Mouse (Mus musculus): ENCODE measurements around the gene Rccd1. TPM values are rescaled to one million over a fixed set of nuclear protein-coding genes. Genes with fewer than 3 reads are reported as not detected.

Rccd1 gene
- polyA plus RNA-seq, 1 experiment from 2014 or later: 13.5 TPM

- ATAC-seq (replicated peaks): no peak
- Histone ChIP-seq H3K9ac (replicated peaks) (peak overlapping the region; percentile 65), H3K36me3 (peaks cover 17% of the 10 kb centered on the region), H3K4me3 (peak overlapping the region; percentile 67), H3K4me1 (peaks cover 26% of the 10 kb centered on the region), H3K9me3 (no peaks in the 10 kb centered on the region), H3K27ac (replicated peaks) (peak overlapping the region; percentile 72), H3K4me2 (replicated peaks) (peak overlapping the region; percentile 96), H3K27me3 (no peaks in the 10 kb centered on the region)
- WGBS: 8% methylated on average over 37 of the region's 37 CpGs
Measured at GRCm38 (mm10) chr7:80294764-80295648, 29.2 kb downstream of the Rccd1 start.

- Histone ChIP-seq H3K4me1 (peaks cover 26% of the 10 kb centered on the region), H3K9ac (replicated peaks) (peak within 1 kb of the TSS; percentile 65), H3K27ac (replicated peaks) (peak within 1 kb of the TSS; percentile 72), H3K27me3 (no peaks in the 10 kb centered on the region), H3K36me3 (peaks cover 20% of the 10 kb centered on the region), H3K4me2 (replicated peaks) (peak within 1 kb of the TSS; percentile 96), H3K4me3 (peak within 1 kb of the TSS; percentile 67), H3K9me3 (no peaks in the 10 kb centered on the region)
- ATAC-seq (replicated peaks): peak; percentile 99
- WGBS: under 1% methylated on average over 52 of the region's 52 CpGs
Measured at GRCm38 (mm10) chr7:80294062-80294763, 30.0 kb downstream of the Rccd1 start, which contains the start of gene Prc1. Gene Prc1, plus strand, starts transcription at chr7:80294450.

GRCm38 (mm10) chr7:80287736-80288135 lies 36.5 kb downstream of the Rccd1 start:
- ATAC-seq (replicated peaks): no peak
- no peaks in the 10 kb centered on the region for H3K4me1 ChIP-seq
- H3K9ac ChIP-seq (replicated peaks): no peak overlapping the region
- WGBS: 84% methylated on average over 10 of the region's 10 CpGs
- no peaks in the 10 kb centered on the region for H3K9me3 ChIP-seq
- peaks cover 83% of the 10 kb centered on the region for H3K36me3 ChIP-seq
- H3K27me3 ChIP-seq: no peaks in the 10 kb centered on the region
- no peak overlapping the region for H3K4me2 ChIP-seq (replicated peaks)
- H3K27ac ChIP-seq (replicated peaks): no peak overlapping the region
- H3K4me3 ChIP-seq: no peak overlapping the region

- Histone ChIP-seq H3K4me3 (no peak overlapping the region), H3K36me3 (peaks cover 75% of the 10 kb centered on the region), H3K4me1 (no peaks in the 10 kb centered on the region), H3K4me2 (replicated peaks) (no peak overlapping the region), H3K9ac (replicated peaks) (no peak overlapping the region), H3K27ac (replicated peaks) (no peak overlapping the region), H3K27me3 (no peaks in the 10 kb centered on the region), H3K9me3 (no peaks in the 10 kb centered on the region)
- WGBS: 95% methylated on average over 6 of the region's 6 CpGs
- ATAC-seq (replicated peaks): no peak
Measured at GRCm38 (mm10) chr7:80285725-80286124, 38.5 kb downstream of the Rccd1 start.

- no peaks in the 10 kb centered on the region for H3K27me3 ChIP-seq
- no peak overlapping the region for H3K9ac ChIP-seq (replicated peaks)
- no peaks in the 10 kb centered on the region for H3K9me3 ChIP-seq
- H3K4me1 ChIP-seq: no peaks in the 10 kb centered on the region
- peaks cover 78% of the 10 kb centered on the region for H3K36me3 ChIP-seq
- H3K4me2 ChIP-seq (replicated peaks): no peak overlapping the region
- 92% methylated on average over 5 of the region's 5 CpGs for whole genome bisulfite sequencing
- H3K4me3 ChIP-seq: no peak overlapping the region
- no peak for ATAC-seq (replicated peaks)
- no peak overlapping the region for H3K27ac ChIP-seq (replicated peaks)
Measured at GRCm38 (mm10) chr7:80284391-80284790, 39.9 kb downstream of the Rccd1 start.

GRCm38 (mm10) chr7:80283226-80283918 lies 40.9 kb downstream of the Rccd1 start:
- no peaks in the 10 kb centered on the region for H3K27me3 ChIP-seq
- H3K27ac ChIP-seq (replicated peaks): no peak overlapping the region
- H3K36me3 ChIP-seq: peaks cover 79% of the 10 kb centered on the region
- H3K9ac ChIP-seq (replicated peaks): no peak overlapping the region
- WGBS: 95% methylated on average over 3 of the region's 3 CpGs
- H3K9me3 ChIP-seq: no peaks in the 10 kb centered on the region
- no peaks in the 10 kb centered on the region for H3K4me1 ChIP-seq
- H3K4me2 ChIP-seq (replicated peaks): no peak overlapping the region
- H3K4me3 ChIP-seq: no peak overlapping the region
- no peak for ATAC-seq (replicated peaks)

- 85% methylated on average over 3 of the region's 3 CpGs for WGBS
- Histone ChIP-seq H3K9me3 (no peaks in the 10 kb centered on the region), H3K36me3 (peaks cover 78% of the 10 kb centered on the region), H3K4me2 (replicated peaks) (no peak overlapping the region), H3K9ac (replicated peaks) (no peak overlapping the region), H3K27ac (replicated peaks) (no peak overlapping the region), H3K27me3 (no peaks in the 10 kb centered on the region), H3K4me1 (no peaks in the 10 kb centered on the region), H3K4me3 (no peak overlapping the region)
- no peak for ATAC-seq (replicated peaks)
Measured at GRCm38 (mm10) chr7:80281646-80282045, 42.6 kb downstream of the Rccd1 start.

- Histone ChIP-seq H3K4me1 (no peaks in the 10 kb centered on the region), H3K36me3 (peaks cover 78% of the 10 kb centered on the region), H3K4me2 (replicated peaks) (no peak overlapping the region), H3K27ac (replicated peaks) (no peak overlapping the region), H3K27me3 (no peaks in the 10 kb centered on the region), H3K9ac (replicated peaks) (no peak overlapping the region), H3K4me3 (no peak overlapping the region), H3K9me3 (no peaks in the 10 kb centered on the region)
- no peak for ATAC-seq (replicated peaks)
- 94% methylated on average over 2 of the region's 2 CpGs for WGBS
Measured at GRCm38 (mm10) chr7:80280998-80281397, 43.3 kb downstream of the Rccd1 start.

- no peak overlapping the region for H3K4me3 ChIP-seq
- no peak overlapping the region for H3K27ac ChIP-seq (replicated peaks)
- H3K4me1 ChIP-seq: no peaks in the 10 kb centered on the region
- peaks cover 3% of the 10 kb centered on the region; the same call in 1 of the 2 replicates for H3K9me3 ChIP-seq
- 88% methylated on average over 10 of the region's 10 CpGs for WGBS
- no peak overlapping the region for H3K4me2 ChIP-seq (replicated peaks)
- H3K27me3 ChIP-seq: no peaks in the 10 kb centered on the region
- H3K9ac ChIP-seq (replicated peaks): no peak overlapping the region
- no peak for ATAC-seq (replicated peaks)
- peaks cover 76% of the 10 kb centered on the region for H3K36me3 ChIP-seq
Measured at GRCm38 (mm10) chr7:80280032-80280431, 44.2 kb downstream of the Rccd1 start.

GRCm38 (mm10) chr7:80276374-80276773 lies 47.9 kb downstream of the Rccd1 start:
- Histone ChIP-seq H3K4me3 (no peak overlapping the region), H3K4me2 (replicated peaks) (no peak overlapping the region), H3K9me3 (peaks cover 11% of the 10 kb centered on the region; the same call in 1 of the 2 replicates), H3K9ac (replicated peaks) (no peak overlapping the region), H3K36me3 (peaks cover 80% of the 10 kb centered on the region), H3K4me1 (peaks cover 4% of the 10 kb centered on the region; the same call in 1 of the 2 replicates), H3K27me3 (no peaks in the 10 kb centered on the region), H3K27ac (replicated peaks) (no peak overlapping the region)
- no peak for ATAC-seq (replicated peaks)
- WGBS: 99% methylated on average over 4 of the region's 4 CpGs

GRCm38 (mm10) chr7:80273456-80273855 lies 50.8 kb downstream of the Rccd1 start:
- Histone ChIP-seq H3K9me3 (peaks cover 11% of the 10 kb centered on the region; the same call in 1 of the 2 replicates), H3K4me3 (no peak overlapping the region), H3K27me3 (no peaks in the 10 kb centered on the region), H3K27ac (replicated peaks) (no peak overlapping the region), H3K9ac (replicated peaks) (no peak overlapping the region), H3K4me2 (replicated peaks) (no peak overlapping the region), H3K4me1 (peaks cover 26% of the 10 kb centered on the region), H3K36me3 (peaks cover 59% of the 10 kb centered on the region)
- WGBS: 94% methylated on average over 2 of the region's 2 CpGs
- ATAC-seq (replicated peaks): no peak

Measured in forebrain, embryonic 15.5 days (tissue).